Mouse (Mus musculus) liver, embryonic 16.5 days (tissue): ENCODE results near the gene Kdm4d. TPM values are rescaled to one million over a fixed set of nuclear protein-coding genes. Genes with fewer than 3 reads are reported as not detected.

Source experiments
- ATAC-seq: fragments of 200-750 bp; cut with Nextera tagmentation; 2 replicates; pipeline ENCODE4 v1.8.0; 2017; ENCODE audit warnings: low read depth, mild to moderate bottlenecking, moderate number of reproducible peaks, moderate library complexity
- H3K27ac ChIP-seq: fragments of 300-500 bp; sonication (generic); 2 replicates; pipeline ENCODE4 v1.5.1; 2014; ENCODE audit warnings: mild to moderate bottlenecking, low read length
- H3K27me3 ChIP-seq: fragments of 300-500 bp; sonication (generic); 2 replicates; pipeline ENCODE4 v1.6.1; 2014; ENCODE audit warnings: low read depth, low read length, mixed read lengths; ENCODE audit not compliant: control insufficient read depth, insufficient read depth
- H3K36me3 ChIP-seq: fragments of 300-500 bp; sonication (generic); 2 replicates; pipeline ENCODE4 v1.6.1; 2014; ENCODE audit warnings: mild to moderate bottlenecking; ENCODE audit not compliant: control insufficient read depth, insufficient read depth
- H3K4me1 ChIP-seq: fragments of 300-500 bp; sonication (generic); 2 replicates; pipeline ENCODE4 v1.6.1; 2014; ENCODE audit warnings: low read depth, low read length, mixed read lengths; ENCODE audit not compliant: control insufficient read depth
- H3K4me2 ChIP-seq: fragments of 300-500 bp; sonication (generic); 2 replicates; pipeline ENCODE4 v1.6.1; 2014; ENCODE audit warnings: low read depth, low read length, mixed read lengths
- H3K4me3 ChIP-seq: fragments of 300-500 bp; sonication (generic); 2 replicates; pipeline ENCODE4 v1.5.1; 2014; ENCODE audit warnings: low read depth, mild to moderate bottlenecking, low read length
- H3K9ac ChIP-seq: fragments of 300-500 bp; sonication (generic); 2 replicates; pipeline ENCODE4 v1.6.1; 2014; ENCODE audit warnings: low read depth, low read length
- H3K9me3 ChIP-seq: fragments of 300-500 bp; sonication (generic); replicated peaks from 2 replicates; pipeline ENCODE4 v1.6.1; 2016; ENCODE audit warnings: low read length; ENCODE audit not compliant: control insufficient read depth
- whole genome bisulfite sequencing: fragments of 180-500 bp; shearing (Covaris S2); extraction: QIAGEN DNeasy Blood & Tissue Kit; methylation state at CpG from one replicate; pipeline ENCODE4 v1.1.7; 2014; ENCODE audit not compliant: insufficient replicate concordance; 5-methylcytosine and 5-hydroxymethylcytosine counted together
- polyA plus RNA-seq: library from polyadenylated mRNA; unstranded; fragments of >200 nt; fragmentation: Nextera tagmentation; extraction: Ambion mirVana; gene quantifications from 2 replicates; pipeline ENCODE4 v1.2.1, GENCODE M21; 2015

The Kdm4d gene
- polyA plus RNA-seq, 1 experiment from 2014 or later = 0.02 TPM

DNA sequence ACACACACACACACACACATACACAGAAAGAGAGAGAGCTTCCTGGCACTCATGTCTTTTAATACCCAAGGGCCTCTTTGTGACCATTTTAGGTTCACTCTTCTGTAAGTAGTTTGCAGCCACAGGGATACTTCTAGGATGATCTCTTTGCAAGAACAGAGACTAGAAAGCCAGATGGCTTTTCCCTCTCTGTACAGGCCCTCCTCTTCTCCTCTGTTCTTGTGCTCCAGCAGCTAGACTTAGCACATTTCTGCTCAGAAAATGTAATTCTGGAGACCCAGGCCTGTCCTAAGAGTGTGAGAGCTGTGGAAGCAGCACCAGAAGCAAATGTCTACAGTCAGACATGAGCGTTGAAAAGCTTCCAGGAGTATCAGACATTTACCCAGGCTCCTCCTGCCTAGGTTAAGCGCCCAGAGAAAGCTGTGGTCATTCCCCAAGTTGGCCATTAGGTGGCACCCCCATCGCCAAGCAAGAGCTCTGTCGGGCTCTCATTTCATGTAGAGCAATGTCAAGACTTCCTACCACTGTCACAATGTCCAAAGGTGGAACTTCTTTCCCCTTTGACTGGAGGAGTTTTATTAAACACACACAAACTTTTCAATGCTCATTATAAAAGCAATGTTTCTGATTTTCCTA is 23.2 kb upstream of the Kdm4d start:
- no peaks in the 10 kb centered on the region for H3K4me1 ChIP-seq
- 0 out of 2 replicates have a peak, but pooled peaks have one; percentile 21 for ATAC-seq
- no peaks in the 10 kb centered on the region for H3K36me3 ChIP-seq
- H3K9me3 ChIP-seq = no peaks in the 10 kb centered on the region
- WGBS = 7% methylated on average over 4 of the region's 4 CpGs
- no peak overlapping the region for H3K4me3 ChIP-seq
- H3K4me2 ChIP-seq = no peak overlapping the region
- no peaks in the 10 kb centered on the region for H3K27me3 ChIP-seq
- H3K9ac ChIP-seq = no peak overlapping the region
- H3K27ac ChIP-seq = no peak overlapping the region

DNA sequence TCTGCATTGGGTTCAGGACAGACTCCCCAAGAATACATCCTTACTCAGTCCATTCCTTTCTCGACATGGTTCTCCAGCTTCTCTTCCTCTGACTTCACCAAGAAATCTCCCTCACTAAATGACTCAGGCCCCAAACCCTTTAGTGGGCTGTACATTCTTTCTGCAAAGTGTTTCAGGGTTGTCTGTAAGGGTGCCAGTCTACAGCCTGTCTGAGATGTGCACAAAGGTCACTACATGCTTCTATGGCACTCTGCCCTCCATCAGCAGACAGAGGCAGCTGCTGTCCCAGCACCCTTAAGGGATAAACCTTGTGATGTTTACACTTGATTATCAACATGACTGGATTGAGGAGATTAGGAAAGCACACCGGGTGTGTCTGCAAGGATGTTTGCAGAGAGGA is 21.4 kb upstream of the Kdm4d start:
- 22% methylated on average over 2 of the region's 2 CpGs for WGBS
- ATAC-seq = no peak

DNA sequence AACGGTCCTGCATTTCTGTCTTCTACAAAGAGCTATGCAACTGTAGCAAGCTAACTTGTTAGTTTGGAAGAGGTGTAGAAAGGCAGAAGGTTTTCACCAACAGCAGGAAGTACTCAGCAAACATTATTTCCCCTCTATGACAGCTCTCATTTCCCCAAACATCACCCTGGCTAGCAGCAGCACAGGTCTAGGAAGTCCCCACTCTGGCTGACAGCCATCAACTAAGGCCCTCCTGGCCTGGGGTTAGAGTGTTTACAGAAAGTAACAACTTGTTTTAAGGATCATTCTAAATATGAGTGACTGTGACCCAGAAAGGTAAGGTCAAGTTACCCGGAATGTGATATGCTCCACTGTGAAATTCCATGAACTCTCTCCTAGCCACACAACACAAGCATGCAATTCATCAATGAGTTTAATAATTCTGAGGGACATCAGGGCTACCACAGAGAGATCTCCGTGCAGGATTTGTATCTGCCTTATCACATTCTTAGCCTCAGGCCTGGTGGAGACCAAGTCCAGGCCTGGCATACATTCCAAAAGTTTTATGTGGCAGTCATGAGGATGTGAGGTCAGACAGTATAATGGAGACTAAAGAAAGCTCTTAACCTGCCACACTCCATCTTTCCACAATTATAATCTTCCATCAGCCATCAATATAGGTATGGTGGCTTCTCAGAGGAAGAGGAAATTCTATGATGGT is 20.8 kb upstream of the Kdm4d start:
- no peaks in the 10 kb centered on the region for H3K36me3 ChIP-seq
- ATAC-seq = no peak
- no peak overlapping the region for H3K9ac ChIP-seq
- H3K4me2 ChIP-seq = no peak overlapping the region
- H3K9me3 ChIP-seq = no peaks in the 10 kb centered on the region
- H3K27ac ChIP-seq = no peak overlapping the region
- no peak overlapping the region for H3K4me3 ChIP-seq
- H3K4me1 ChIP-seq = no peaks in the 10 kb centered on the region
- H3K27me3 ChIP-seq = no peaks in the 10 kb centered on the region
- WGBS = 42% methylated on average over 3 of the region's 3 CpGs

More for the DNA sequence above, 21.4 kb upstream of the Kdm4d start:
- H3K36me3 ChIP-seq = no peaks in the 10 kb centered on the region
- no peak overlapping the region for H3K4me3 ChIP-seq
- no peaks in the 10 kb centered on the region for H3K27me3 ChIP-seq
- no peak overlapping the region for H3K4me2 ChIP-seq
- H3K9me3 ChIP-seq = no peaks in the 10 kb centered on the region
- H3K27ac ChIP-seq = no peak overlapping the region
- H3K9ac ChIP-seq = no peak overlapping the region
- no peaks in the 10 kb centered on the region for H3K4me1 ChIP-seq

DNA sequence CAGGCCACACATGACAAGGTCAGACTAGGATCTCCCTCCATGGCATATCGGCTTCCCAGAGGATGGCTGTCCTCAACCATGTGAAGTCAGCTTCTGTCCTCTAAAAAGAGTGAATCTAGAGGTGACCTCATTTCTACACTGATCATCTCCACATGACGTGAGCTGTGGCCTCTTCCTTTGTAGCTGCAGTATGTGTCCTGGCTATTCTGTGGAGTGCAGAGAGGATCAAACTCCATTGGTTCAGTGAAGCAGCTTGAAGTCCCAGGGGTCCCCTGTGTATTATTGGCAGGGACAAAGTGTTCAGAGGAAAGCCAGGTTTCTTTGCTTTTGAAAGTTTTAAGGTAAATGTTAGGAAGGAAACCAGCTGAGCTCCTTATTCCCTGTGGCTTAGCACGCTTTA is 17.8 kb upstream of the Kdm4d start:
- Histone ChIP-seq H3K9ac (no peak overlapping the region), H3K27ac (no peak overlapping the region), H3K4me2 (no peak overlapping the region), H3K4me1 (no peaks in the 10 kb centered on the region), H3K4me3 (no peak overlapping the region), H3K36me3 (no peaks in the 10 kb centered on the region), H3K9me3 (no peaks in the 10 kb centered on the region), H3K27me3 (no peaks in the 10 kb centered on the region)
- WGBS = 68% methylated on average over 3 of the region's 3 CpGs
- no peak for ATAC-seq

DNA sequence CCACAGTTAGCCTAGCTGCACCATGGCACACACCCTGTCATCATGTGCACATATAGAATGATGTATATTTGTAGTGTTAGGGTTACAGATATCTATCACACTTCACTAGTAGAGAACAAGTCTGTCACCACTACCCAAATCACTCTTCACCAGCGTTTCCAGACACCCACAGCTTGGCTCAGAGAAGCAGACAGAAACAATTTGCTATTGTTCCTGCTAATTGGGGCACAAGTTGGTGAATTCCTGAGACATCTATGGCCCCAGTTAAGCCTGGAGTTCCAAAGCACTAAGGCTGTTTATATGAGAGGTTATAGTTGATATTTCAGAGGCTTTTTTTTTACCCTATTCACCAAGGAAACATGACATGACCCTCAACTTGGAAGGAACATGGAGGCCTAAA is 17.0 kb upstream of the Kdm4d start:
- Histone ChIP-seq H3K27me3 (no peaks in the 10 kb centered on the region), H3K4me1 (no peaks in the 10 kb centered on the region), H3K9me3 (no peaks in the 10 kb centered on the region), H3K27ac (no peak overlapping the region), H3K9ac (no peak overlapping the region), H3K4me2 (no peak overlapping the region), H3K36me3 (no peaks in the 10 kb centered on the region), H3K4me3 (no peak overlapping the region)
- 60% methylated on average over 1 of the region's 1 CpGs for WGBS
- no peak for ATAC-seq

DNA sequence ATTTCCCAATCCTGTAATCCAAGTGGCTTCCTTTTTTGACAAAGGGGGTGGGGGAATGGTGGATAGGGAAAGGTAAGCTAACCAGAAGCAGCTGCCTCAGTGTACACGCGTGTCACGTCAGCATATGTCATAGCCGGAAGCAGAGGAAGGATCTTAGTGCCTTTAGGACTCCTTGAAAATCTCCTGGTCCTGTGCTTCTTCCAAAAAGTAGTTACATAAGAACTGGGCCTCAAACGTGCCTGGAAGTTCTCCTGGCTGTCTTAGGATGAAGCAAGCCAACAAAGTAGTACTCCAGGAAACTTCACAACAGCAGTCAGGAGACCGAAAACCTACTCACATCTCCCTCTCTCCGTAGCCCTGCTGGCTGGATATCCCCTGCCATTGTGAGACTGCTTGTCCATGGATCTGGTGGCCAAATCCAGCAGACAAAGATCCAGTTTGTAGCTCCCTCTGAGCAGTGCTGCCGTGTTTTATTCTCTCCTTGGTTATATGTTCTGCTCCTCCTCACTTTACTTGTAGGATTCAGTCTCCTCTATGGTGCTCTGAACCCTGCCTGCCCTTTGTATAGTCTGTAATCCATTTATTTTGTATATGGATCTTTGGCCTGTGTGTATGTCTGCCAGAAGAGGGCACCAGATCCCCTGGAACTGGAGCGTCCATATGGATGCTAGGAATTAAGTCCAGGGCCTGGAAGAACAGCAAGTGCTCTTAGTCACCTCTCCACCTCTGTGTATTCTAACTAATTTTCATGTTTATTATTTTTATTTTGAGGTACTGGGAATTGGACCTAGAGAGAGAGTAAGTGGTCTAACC is 12.6 kb upstream of the Kdm4d start:
- no peak overlapping the region for H3K9ac ChIP-seq
- ATAC-seq = no peak
- 67% methylated on average over 9 of the region's 9 CpGs for WGBS

DNA sequence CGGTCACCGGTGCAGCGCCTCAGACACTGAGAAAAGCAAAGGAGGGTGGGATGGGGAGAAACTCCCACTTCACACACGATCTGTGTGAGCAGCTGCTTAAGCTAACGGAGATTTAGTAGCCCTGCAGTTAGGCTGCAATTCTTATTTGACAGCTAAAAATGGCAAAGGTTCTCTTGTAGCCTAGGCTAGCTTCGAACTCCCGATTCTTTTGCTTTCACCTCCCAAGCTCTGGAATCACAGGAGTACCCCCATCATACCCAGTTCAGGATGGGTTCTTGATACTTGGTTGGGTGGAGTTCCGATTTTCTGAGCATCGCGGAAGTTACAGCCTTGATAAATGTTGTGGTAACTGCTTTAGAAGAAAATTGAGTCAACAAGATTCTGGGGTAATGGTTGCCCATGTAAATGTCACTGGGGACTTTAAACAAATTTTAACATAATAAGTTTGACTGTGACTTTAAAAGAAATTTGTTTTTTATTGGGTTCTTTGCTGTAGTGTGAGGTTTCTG is 688 bp upstream of the Kdm4d start:
- Histone ChIP-seq H3K27me3 (no peaks in the 10 kb centered on the region), H3K27ac (no peak overlapping the region), H3K9me3 (no peaks in the 10 kb centered on the region), H3K4me2 (peak overlapping the region; percentile 77), H3K4me3 (peak overlapping the region; percentile 80), H3K36me3 (peaks cover 25% of the 10 kb centered on the region), H3K9ac (peak overlapping the region; percentile 73), H3K4me1 (peaks cover 6% of the 10 kb centered on the region)
- WGBS = under 1% methylated on average over 10 of the region's 10 CpGs
- ATAC-seq = no peak

More for the DNA sequence above, 12.6 kb upstream of the Kdm4d start:
- Histone ChIP-seq H3K4me3 (no peak overlapping the region), H3K27ac (no peak overlapping the region), H3K36me3 (peaks cover 26% of the 10 kb centered on the region), H3K4me2 (no peak overlapping the region), H3K4me1 (no peaks in the 10 kb centered on the region), H3K27me3 (no peaks in the 10 kb centered on the region), H3K9me3 (no peaks in the 10 kb centered on the region)

DNA sequence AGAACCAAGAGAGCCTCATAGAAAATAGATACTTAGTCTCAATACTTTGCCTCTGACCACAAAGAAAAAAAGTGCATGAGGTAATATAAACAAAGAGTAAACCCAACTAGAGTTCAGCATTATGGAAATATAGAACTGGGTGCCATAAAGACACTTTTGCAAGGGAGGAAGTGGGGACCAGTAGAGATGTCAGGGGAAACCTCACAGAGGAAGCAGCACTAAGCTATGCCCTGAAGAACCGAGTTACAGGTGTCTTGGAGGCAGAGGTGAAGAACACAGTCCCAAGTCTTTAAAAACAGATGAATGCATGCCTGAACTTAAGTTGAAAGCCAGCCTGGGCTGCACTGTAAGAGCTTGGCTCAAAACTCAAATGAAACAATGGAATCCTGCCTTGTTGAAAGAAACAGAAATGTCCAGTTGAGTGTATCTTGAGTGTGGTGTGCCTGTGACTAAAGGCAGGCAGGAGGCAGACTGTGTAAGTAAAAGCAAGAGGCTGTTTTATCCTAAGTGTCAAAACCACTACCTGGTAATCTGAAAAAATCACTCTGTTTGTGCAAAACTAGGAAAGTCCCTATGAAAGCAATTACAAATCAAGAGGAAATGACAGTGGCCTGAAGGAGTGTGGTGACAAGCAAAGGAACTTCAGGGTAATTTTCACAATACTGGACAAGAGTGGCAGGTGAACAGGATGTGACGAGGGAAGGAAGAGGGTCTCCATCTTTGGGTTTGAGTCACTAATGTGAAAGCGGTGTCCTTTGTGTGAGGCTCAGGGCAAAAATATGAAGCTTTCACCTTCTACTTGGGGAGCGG is 1.2 kb downstream of the Kdm4d start:
- ATAC-seq = no peak
- Histone ChIP-seq H3K27ac (no peak overlapping the region), H3K4me3 (no peak overlapping the region; the same call in 1 of the 2 replicates), H3K9ac (no peak overlapping the region), H3K27me3 (no peaks in the 10 kb centered on the region), H3K4me2 (peak overlapping the region; percentile 77), H3K4me1 (peaks cover 6% of the 10 kb centered on the region), H3K9me3 (no peaks in the 10 kb centered on the region), H3K36me3 (peaks cover 12% of the 10 kb centered on the region)
- 59% methylated on average over 4 of the region's 4 CpGs for WGBS
